Mouse (Mus musculus) spleen, postnatal 0 days (tissue): ENCODE results near the gene Pgr15l. TPM values are rescaled to one million over a fixed set of nuclear protein-coding genes. Genes with fewer than 3 reads are reported as not detected.

Experiments used
- polyA plus RNA-seq: library from polyadenylated mRNA; unstranded; fragments of >200 nt; fragmentation: Nextera tagmentation; extraction: Ambion mirVana; gene quantifications from 2 replicates; pipeline ENCODE4 v1.2.1, GENCODE M21; 2015

The Pgr15l gene
- not detected in 2 replicates for polyA plus RNA-seq

DNA sequence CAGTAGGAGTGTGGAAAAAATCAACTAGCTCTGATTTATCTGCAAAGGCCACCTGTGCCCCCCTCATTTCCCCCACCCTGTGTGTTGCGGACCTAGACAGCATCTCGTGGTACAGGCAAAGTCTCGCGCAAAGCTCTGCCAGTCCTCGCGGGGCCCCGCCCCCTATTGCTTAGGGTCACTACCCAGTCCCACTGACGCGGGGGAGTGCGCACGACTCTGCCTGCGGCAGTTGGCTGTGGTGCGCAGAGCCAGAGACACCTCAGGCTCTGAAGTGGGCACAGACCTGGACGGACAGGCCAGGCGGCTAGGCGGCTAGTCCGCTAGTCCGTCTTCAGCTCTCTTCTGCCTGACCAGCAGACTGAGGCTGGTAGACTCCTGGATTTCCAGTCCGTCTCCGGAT is at the start of gene Pgr15l:
Gene Pgr15l, plus strand, starts transcription at position 228 of the 400 bp plus-strand sequence.

